Mouse (Mus musculus) left cerebral cortex, adult 2 months (tissue): ENCODE data around the gene Gnai1. TPM values are rescaled to one million over a fixed set of nuclear protein-coding genes. Genes with fewer than 3 reads are reported as not detected.
A peak's percentile ranks its signal among the peaks of the same experiment; 100 is the strongest.

ENCODE experiments used
- DNase-seq, 2 experiments: peaks; one replicate each; pipeline ENCODE4 v3.0.0; 2021 to 2022; ENCODE audit warnings: low spot score in 2 of 2, mixed read lengths in 1 of 2; ENCODE audit errors: extremely low spot score in 1 of 2
- H3K27ac ChIP-seq: fragments of 200-600 bp; 2 replicates; pipeline ENCODE4 v1.8.1; 2022
- H3K4me3 ChIP-seq: fragments of 200-600 bp; 2 replicates; pipeline ENCODE4 v1.8.1; 2022
- CTCF ChIP-seq: fragments of 200-600 bp; IDR thresholded peaks from 2 replicates; pipeline ENCODE4 v1.8.1; 2022; ENCODE audit warnings: antibody characterized with exemption, mild to moderate bottlenecking, moderate library complexity
- intact Hi-C: fragments of 180-260 bp; cut with DNase I; formaldehyde crosslinking; loops from one replicate; pipeline ENCODE4 v1.15.1; 2025
- total RNA-seq, 2 experiments: library from RNA; stranded (reverse); gene quantifications; 2 replicates each; pipeline ENCODE4 v1.2.3; 2021

The Gnai1 gene
- total RNA-seq, 2 experiments from 2014 or later, result 167 TPM

GRCm38 (mm10) chr5:18332256-18332655 lies 27.9 kb downstream of the Gnai1 start:
- intact Hi-C loops, result no loop called here
- TF ChIP-seq CTCF, result no peak
- no peak overlapping the region for H3K27ac ChIP-seq
- DNase-seq, result no peak
- H3K4me3 ChIP-seq, result no peak overlapping the region

- intact Hi-C loops, result no loop called here
- no peak for DNase-seq
- TF ChIP-seq CTCF, result no peak; the same call in 1 of the 2 replicates
- Histone ChIP-seq H3K27ac (peak overlapping the region; percentile 50; the same call in 1 of the 2 replicates), H3K4me3 (no peak overlapping the region)
These were observed 29.4 kb downstream of the Gnai1 start for GRCm38 (mm10) chr5:18330726-18331125.

- peak overlapping the region; percentile 36; the same call in 1 of the 2 replicates for H3K27ac ChIP-seq
- no peak for DNase-seq
- no peak for TF ChIP-seq CTCF
- intact Hi-C loops, result no loop called here
- H3K4me3 ChIP-seq, result no peak overlapping the region
These were observed 34.0 kb downstream of the Gnai1 start for GRCm38 (mm10) chr5:18326159-18326558.

GRCm38 (mm10) chr5:18323534-18323933 lies 36.6 kb downstream of the Gnai1 start:
- Histone ChIP-seq H3K4me3 (no peak overlapping the region), H3K27ac (no peak overlapping the region)
- no peak for TF ChIP-seq CTCF
- intact Hi-C loops, result no loop called here
- DNase-seq, result no peak

GRCm38 (mm10) chr5:18321661-18322060 lies 38.5 kb downstream of the Gnai1 start:
- DNase-seq, result no peak
- no peak overlapping the region for H3K27ac ChIP-seq
- H3K4me3 ChIP-seq, result no peak overlapping the region
- intact Hi-C loops, result no loop called here
- TF ChIP-seq CTCF, result no peak

- no peak overlapping the region for H3K4me3 ChIP-seq
These were observed 41.3 kb downstream of the Gnai1 start for GRCm38 (mm10) chr5:18318846-18319245.

GRCm38 (mm10) chr5:18307229-18307804 lies 52.8 kb downstream of the Gnai1 start:
- intact Hi-C loops, result loop anchor here (5.0 kb wide), 1 partner anchor 50 kb away; no protein-coding TSS in a partner anchor
- DNase-seq, result no peak
- Histone ChIP-seq H3K4me3 (no peak overlapping the region), H3K27ac (peak overlapping the region; percentile 63)
- no peak for TF ChIP-seq CTCF

More at GRCm38 (mm10) chr5:18318846-18319245, 41.3 kb downstream of the Gnai1 start:
- TF ChIP-seq CTCF, result no peak
- DNase-seq, result no peak
- no peak overlapping the region for H3K27ac ChIP-seq
- intact Hi-C loops, result no loop called here

GRCm38 (mm10) chr5:18296584-18296983 lies 63.6 kb downstream of the Gnai1 start:
- intact Hi-C loops, result no loop called here
- Histone ChIP-seq H3K27ac (no peak overlapping the region), H3K4me3 (no peak overlapping the region)
- no peak for DNase-seq
- TF ChIP-seq CTCF, result no peak

GRCm38 (mm10) chr5:18292744-18293143 lies 67.4 kb downstream of the Gnai1 start:
- no peak for TF ChIP-seq CTCF
- no peak for DNase-seq
- no peak overlapping the region for H3K4me3 ChIP-seq
- intact Hi-C loops, result no loop called here
- no peak overlapping the region for H3K27ac ChIP-seq

GRCm38 (mm10) chr5:18289530-18289929 lies 70.6 kb downstream of the Gnai1 start:
- TF ChIP-seq CTCF, result no peak
- no peak for DNase-seq
- Histone ChIP-seq H3K27ac (no peak overlapping the region), H3K4me3 (no peak overlapping the region)
- intact Hi-C loops, result loop anchor here (5.0 kb wide), 1 partner anchor 68 kb away; no protein-coding TSS in a partner anchor

- H3K4me3 ChIP-seq, result no peak overlapping the region
- intact Hi-C loops, result loop anchor here (5.0 kb wide), 1 partner anchor 69 kb away; no protein-coding TSS in a partner anchor
- no peak for TF ChIP-seq CTCF
- no peak overlapping the region for H3K27ac ChIP-seq
- no peak for DNase-seq
These were observed 71.5 kb downstream of the Gnai1 start for GRCm38 (mm10) chr5:18288694-18289093.

- intact Hi-C loops, result loop anchor here (5.0 kb wide), 1 partner anchor 69 kb away; no protein-coding TSS in a partner anchor
- TF ChIP-seq CTCF, result no peak
- Histone ChIP-seq H3K27ac (no peak overlapping the region), H3K4me3 (no peak overlapping the region)
- DNase-seq, result no peak
These were observed 72.1 kb downstream of the Gnai1 start for GRCm38 (mm10) chr5:18288079-18288478.

GRCm38 (mm10) chr5:18282095-18282494 lies 78.1 kb downstream of the Gnai1 start:
- H3K27ac ChIP-seq, result no peak overlapping the region
- intact Hi-C loops, result no loop called here
- no peak for DNase-seq
- TF ChIP-seq CTCF, result no peak
- no peak overlapping the region for H3K4me3 ChIP-seq
